ENCODE assay signal across 8 mouse cellular contexts in genomic region chr13:88822332-88822895, GRCm38 (mm10). TPM values are rescaled to one million over a fixed set of nuclear protein-coding genes. Genes with fewer than 3 reads are reported as not detected.
DNase-seq lines count a peak whose midpoint lies in the region; ATAC-seq lines count a peak whose summit lies in the region.

No protein-coding gene starts in this region.

- H3K9me3 ChIP-seq in embryonic facial prominence, embryonic 15.5 days (replicated peaks): no peaks in the 10 kb centered on the region
- no peaks in the 10 kb centered on the region for H3K9me3 ChIP-seq in neural tube, embryonic 15.5 days (replicated peaks)

- peak overlapping the region; percentile 93 for H3K4me2 ChIP-seq in embryonic facial prominence, embryonic 15.5 days (replicated peaks)
- H3K4me2 ChIP-seq in neural tube, embryonic 15.5 days: peak overlapping the region; percentile 90

- intact Hi-C loops in left cerebral cortex, postnatal 36 days (cut with DNase I): loop anchor here (10.0 kb wide), 2 partner anchors 208 to 712 kb away; partner anchors contain the start of gene Hapln1

- no peak for ATAC-seq in embryonic facial prominence, embryonic 15.5 days (ENCODE audit: insufficient number of reproducible peaks, low FRiP score, low TSS enrichment, low read depth)
- ATAC-seq in neural tube, embryonic 15.5 days (ENCODE audit: low FRiP score): peak; percentile 16; the same call in 1 of the 2 replicates

- H3K4me3 ChIP-seq in embryonic facial prominence, embryonic 15.5 days (replicated peaks): peak overlapping the region; percentile 61
- peak overlapping the region; percentile 82 for H3K4me3 ChIP-seq in neural tube, embryonic 15.5 days (replicated peaks)

- no peaks in the 10 kb centered on the region; the same call in 1 of the 2 replicates for H3K4me1 ChIP-seq in embryonic facial prominence, embryonic 15.5 days
- peaks cover 18% of the 10 kb centered on the region for H3K4me1 ChIP-seq in neural tube, embryonic 15.5 days

- peak; percentile 39 to 43 for DNase-seq in left cerebral cortex, postnatal 36 days (ENCODE audit: low spot score in 2 of 2)
- DNase-seq in left cerebral cortex, adult 8-10 months (ENCODE audit: low spot score in 2 of 2): no peak
- DNase-seq in layer of hippocampus, adult 9-11 months: peak; percentile 15
- DNase-seq in ovary, adult 18-20 months (ENCODE audit: low spot score): no peak
- DNase-seq in adrenal gland, postnatal 14 days: no peak
- DNase-seq in adrenal gland, adult 8-10 months: no peak

- 7% methylated on average over 10 of the region's 10 CpGs for WGBS in embryonic facial prominence, embryonic 15.5 days
- WGBS in neural tube, embryonic 15.5 days: 7% methylated on average over 10 of the region's 10 CpGs

- H3K27me3 ChIP-seq in embryonic facial prominence, embryonic 15.5 days: no peaks in the 10 kb centered on the region
- H3K27me3 ChIP-seq in neural tube, embryonic 15.5 days (replicated peaks): no peaks in the 10 kb centered on the region

- H3K36me3 ChIP-seq in embryonic facial prominence, embryonic 15.5 days: no peaks in the 10 kb centered on the region
- H3K36me3 ChIP-seq in neural tube, embryonic 15.5 days: no peaks in the 10 kb centered on the region

- H3K27ac ChIP-seq in embryonic facial prominence, embryonic 15.5 days (replicated peaks): no peak overlapping the region
- H3K27ac ChIP-seq in neural tube, embryonic 15.5 days (replicated peaks): peak overlapping the region; percentile 86

- peak overlapping the region; percentile 57; the same call in 1 of the 2 replicates for H3K9ac ChIP-seq in embryonic facial prominence, embryonic 15.5 days
- peak overlapping the region; percentile 85 for H3K9ac ChIP-seq in neural tube, embryonic 15.5 days (replicated peaks)

RNA-seq across cellular contexts. Expression of gene Edil3, which starts 1.1 kb away (rescaled TPM):
- 10 to 100 TPM; 87.5 to 88.0 TPM for total RNA-seq in left cerebral cortex, postnatal 36 days (2021)
- total RNA-seq in left cerebral cortex, adult 8-10 months (2022): 100 to 1,000 TPM in 2 of 4 experiments, 10 to 100 TPM in 2; 94.9 to 107 (median 100) TPM
- polyA plus RNA-seq in embryonic facial prominence, embryonic 15.5 days (2015; fragmentation: Nextera tagmentation; extraction: Ambion mirVana): 11.6 and 16.0 TPM in 2 replicates
- polyA plus RNA-seq in neural tube, embryonic 15.5 days (2015; fragmentation: Nextera tagmentation; extraction: Ambion mirVana): 49.3 and 66.3 TPM in 2 replicates
- 2.6 and 3.0 TPM in 2 replicates for total RNA-seq in adrenal gland, postnatal 14 days (2021)
- total RNA-seq in adrenal gland, adult 8-10 months (2022): 1 to 10 TPM; 2.4 to 4.7 (median 3.6) TPM

Comparison
In these comparisons a context has a peak if more than half of its experiments do, and no peak if none do; other contexts are left out.
1. DNase-seq: peak in left cerebral cortex, postnatal 36 days (2 of 2) and layer of hippocampus, adult 9-11 months (single experiment); none in left cerebral cortex, adult 8-10 months (0 of 2), ovary, adult 18-20 months (single experiment), adrenal gland, postnatal 14 days (single experiment) and adrenal gland, adult 8-10 months (single experiment).
2. RNA of gene Edil3, which starts 1.1 kb away (total RNA-seq): 94.9 to 107 TPM in left cerebral cortex, adult 8-10 months and 87.5 to 88.0 TPM in left cerebral cortex, postnatal 36 days; 2.4 to 4.7 TPM in adrenal gland, adult 8-10 months and 2.6 to 3.0 TPM in adrenal gland, postnatal 14 days; every median in the first group is over 10 times any median in the second.